Mouse (Mus musculus) spleen, postnatal 0 days (tissue): ENCODE measurements around the gene Krt16. TPM values are rescaled to one million over a fixed set of nuclear protein-coding genes. Genes with fewer than 3 reads are reported as not detected.

Experiments used
- polyA plus RNA-seq: library from polyadenylated mRNA; unstranded; fragments of >200 nt; fragmentation: Nextera tagmentation; extraction: Ambion mirVana; gene quantifications from 2 replicates; pipeline ENCODE4 v1.2.1, GENCODE M21; 2015

The Krt16 gene
- polyA plus RNA-seq: not detected in 2 replicates

DNA sequence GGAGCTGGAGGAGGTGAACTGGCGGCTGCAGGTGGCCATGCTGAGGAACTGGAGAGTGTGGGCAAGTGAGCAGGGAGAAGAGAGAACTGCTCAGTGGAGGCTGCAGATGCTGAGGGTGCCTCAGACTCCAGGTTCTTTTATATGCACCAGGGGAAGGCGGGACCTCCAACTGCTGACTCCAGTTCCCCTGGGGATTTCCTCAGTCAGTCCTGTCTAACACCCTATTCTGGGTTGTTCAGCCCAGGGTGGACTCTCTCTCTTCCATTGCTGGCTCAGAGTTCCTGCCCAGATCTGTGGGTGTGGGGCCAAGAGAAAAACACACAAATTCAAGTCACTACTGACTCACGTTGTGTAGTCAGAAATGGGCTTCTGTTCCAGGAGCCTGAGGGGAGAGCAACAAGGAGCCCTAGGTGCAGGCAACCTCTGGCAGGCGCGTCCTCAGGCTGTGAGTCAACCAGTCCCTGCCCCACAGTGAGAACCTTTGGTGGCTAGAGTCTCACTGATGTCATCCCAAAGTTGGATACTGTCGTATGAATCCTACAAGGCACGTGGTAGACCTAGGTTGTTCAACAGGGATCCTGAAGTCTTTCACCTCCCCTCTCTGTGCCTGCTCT lies at the start of gene Krt16:
Gene Krt16 (minus strand): TSS at position 51 of the 614 bp plus-strand sequence.

DNA sequence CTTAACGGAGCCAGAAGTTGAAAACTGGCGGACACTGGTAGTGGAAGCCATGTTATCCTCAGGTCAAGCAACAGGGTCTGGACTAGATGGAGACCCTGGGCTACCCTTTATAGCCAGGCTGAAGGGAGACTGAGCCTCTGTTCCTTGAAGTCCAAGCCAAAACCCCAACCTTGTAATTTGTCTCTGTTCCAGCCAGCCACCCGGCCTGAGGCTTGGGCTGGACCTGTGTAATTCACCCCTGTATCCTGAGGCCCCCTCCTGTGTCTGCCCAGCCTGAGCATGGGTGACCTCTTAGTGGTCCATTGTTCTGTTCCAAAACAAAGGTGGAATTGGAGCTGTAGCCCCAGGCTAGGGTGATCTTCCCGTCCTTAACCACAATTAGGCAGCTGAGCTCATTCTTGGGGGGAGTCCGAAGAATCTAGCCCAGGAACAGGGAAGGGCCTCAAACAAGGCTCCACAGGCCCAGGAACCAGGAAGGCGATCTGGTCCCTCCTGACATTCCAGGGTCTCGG lies 21.2 kb upstream of the Krt16 start, which contains the start of gene Krt42:
Gene Krt42 (minus strand): TSS at position 51 of the 512 bp plus-strand sequence.

DNA sequence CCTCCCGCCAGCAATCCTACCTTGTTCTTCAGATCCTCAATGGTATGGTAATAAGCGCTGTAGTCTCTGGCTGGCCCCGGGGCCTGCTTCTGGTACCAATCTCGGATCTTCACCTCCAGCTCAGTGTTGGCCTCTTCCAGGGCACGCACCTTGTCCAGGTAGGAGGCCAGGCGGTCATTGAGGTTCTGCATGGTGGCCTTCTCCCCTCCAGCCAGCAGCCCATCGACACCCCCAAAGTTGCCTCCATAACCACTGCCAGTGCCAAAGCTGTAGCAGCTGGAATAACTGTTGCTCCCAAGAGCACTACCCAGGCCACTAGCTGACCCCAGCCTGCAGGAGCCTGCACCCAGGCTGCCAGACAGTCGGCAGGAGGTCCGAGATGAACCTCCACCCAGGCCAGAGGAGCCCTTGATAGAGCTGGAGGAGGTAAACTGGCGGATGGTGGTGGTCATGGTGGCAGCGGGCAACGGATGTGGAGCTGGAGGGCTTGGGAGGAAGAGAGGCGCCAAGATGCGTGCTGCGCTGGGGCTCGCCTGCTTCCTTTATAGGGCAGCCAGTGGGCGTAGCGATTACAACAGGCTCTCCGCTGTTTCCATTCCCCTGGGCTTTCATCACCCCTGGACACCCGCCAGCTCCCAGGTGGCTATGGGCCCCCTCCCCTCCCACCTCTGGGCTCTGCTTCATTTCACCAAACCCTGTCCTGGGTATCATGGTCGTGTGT lies 12.0 kb upstream of the Krt16 start, which contains the start of gene Krt17:
Gene Krt17 (minus strand): TSS at position 516 of the 721 bp plus-strand sequence.

DNA sequence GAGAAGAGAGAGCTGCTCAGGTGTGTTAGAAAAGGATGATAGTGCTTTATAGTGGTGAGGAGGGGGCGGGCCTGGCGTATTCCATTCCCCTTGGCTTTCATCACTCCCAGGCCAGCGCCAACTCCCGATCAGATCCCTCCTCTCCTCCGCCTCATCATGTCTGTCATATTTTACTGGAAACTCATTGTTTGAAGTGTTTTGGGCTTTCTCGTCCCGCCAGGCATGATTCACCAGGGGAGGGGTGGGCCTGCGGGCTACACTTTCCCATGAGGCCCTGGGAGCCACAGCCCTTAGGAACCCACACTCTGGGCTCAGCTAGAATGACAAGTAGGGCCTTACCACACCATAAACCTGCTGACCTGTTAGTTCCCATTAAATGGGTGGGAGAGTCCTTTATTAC lies 41.2 kb downstream of the Krt16 start, which contains the start of gene Krt14:
Gene Krt14 (minus strand): TSS at position 51 of the 400 bp plus-strand sequence.

Other genes with a start within 250 kb of the Krt16 start
- gene Krt33a, start 232.7 kb downstream of the Krt16 start, polyA plus RNA-seq: not detected in 2 replicates
- gene Krt33b, start 219.0 kb downstream of the Krt16 start, polyA plus RNA-seq: not detected in 2 replicates
- not detected in 2 replicates for gene Krt34, start 207.3 kb downstream of the Krt16 start, polyA plus RNA-seq
- gene Krt31, start 198.4 kb downstream of the Krt16 start, polyA plus RNA-seq: not detected in 2 replicates
- not detected in 2 replicates for gene Krt32, start 160.7 kb downstream of the Krt16 start, polyA plus RNA-seq
- not detected in 2 replicates for gene Krt35, start 152.7 kb downstream of the Krt16 start, polyA plus RNA-seq
- gene Krt36, start 143.3 kb downstream of the Krt16 start, polyA plus RNA-seq: not detected in 2 replicates
- 0.12 and 0.38 TPM in 2 replicates for gene Krt13, start 127.3 kb downstream of the Krt16 start, polyA plus RNA-seq
- gene Krt15, start 113.0 kb downstream of the Krt16 start, polyA plus RNA-seq: 1.00 and 1.1 TPM in 2 replicates
- gene Krt19, start 100.2 kb downstream of the Krt16 start, polyA plus RNA-seq: 39.8 and 40.8 TPM in 2 replicates
- not detected in 2 replicates for gene Krt9, start 55.7 kb downstream of the Krt16 start, polyA plus RNA-seq
- 7.3 and 10.0 TPM in 2 replicates for gene Krt14, start 41.4 kb downstream of the Krt16 start, polyA plus RNA-seq
- gene Krt17, start 12.1 kb upstream of the Krt16 start, polyA plus RNA-seq: 0.35 and 0.47 TPM in 2 replicates
- not detected in 2 replicates for gene Krt42, start 21.0 kb upstream of the Krt16 start, polyA plus RNA-seq
- gene Eif1, start 71.0 kb upstream of the Krt16 start, polyA plus RNA-seq: 1,779 and 1,788 TPM in 2 replicates
- gene Gast, start 85.5 kb upstream of the Krt16 start, polyA plus RNA-seq: not detected in 2 replicates
- gene Hap1, start 107.2 kb upstream of the Krt16 start, polyA plus RNA-seq: 1.9 and 2.3 TPM in 2 replicates
- gene Jup, start 148.9 kb upstream of the Krt16 start, polyA plus RNA-seq: 17.7 and 22.8 TPM in 2 replicates
- 11.7 and 17.0 TPM in 2 replicates for gene P3h4, start 165.9 kb upstream of the Krt16 start, polyA plus RNA-seq
- gene Fkbp10, start 166.8 kb upstream of the Krt16 start, polyA plus RNA-seq: 30.1 and 37.1 TPM in 2 replicates
- 37.4 and 44.0 TPM in 2 replicates for gene Nt5c3b, start 192.9 kb upstream of the Krt16 start, polyA plus RNA-seq
- 0.07 and 0.27 TPM in 2 replicates for gene Klhl10, start 193.0 kb upstream of the Krt16 start, polyA plus RNA-seq
- 1.9 and 2.7 TPM in 2 replicates for gene Klhl11, start 223.8 kb upstream of the Krt16 start, polyA plus RNA-seq